Mouse (Mus musculus) brain, embryonic 18.5 days (tissue): ENCODE measurements around the gene Olfr108.

Source experiments
- DNase-seq: peaks from one replicate; pipeline ENCODE4 v3.0.0-alpha.2; 2012; ENCODE audit warnings: low read depth, low spot score

The Olfr108 gene

GRCm38 (mm10) chr17:37445180-37445579 is at the start of gene Olfr108:
Gene Olfr108 (plus strand): TSS chr17:37445480.
- no peak for DNase-seq

- no peak for DNase-seq
These were observed 46.4 kb upstream of the Olfr108 start, which contains the start of gene Olfr107 for GRCm38 (mm10) chr17:37398926-37399325. Gene Olfr107 (plus strand): TSS chr17:37399226.

- no peak for DNase-seq
These were observed 31.9 kb upstream of the Olfr108 start for GRCm38 (mm10) chr17:37413380-37413779.

GRCm38 (mm10) chr17:37458616-37459015 is 13.3 kb downstream of the Olfr108 start, which contains the start of gene Olfr109:
Gene Olfr109 (plus strand): TSS chr17:37458916.
- DNase-seq: no peak

- no peak for DNase-seq
These were observed 38.2 kb downstream of the Olfr108 start, which contains the start of gene H2-M2 for GRCm38 (mm10) chr17:37483452-37483851. Gene H2-M2 (minus strand): TSS chr17:37483552.

GRCm38 (mm10) chr17:37491930-37492518 is 46.7 kb downstream of the Olfr108 start, which contains the start of gene Olfr110:
Gene Olfr110 (plus strand): TSS chr17:37492468.
- DNase-seq: no peak
